Mouse (Mus musculus) liver, postnatal 0 days (tissue): Measurements from ENCODE around the gene Il34.

Source experiments
- CTCF ChIP-seq: sonication (generic); IDR thresholded peaks from 2 replicates; pipeline ENCODE4 v1.5.1; 2016; ENCODE audit warnings: antibody characterized with exemption, low read depth
- EP300 ChIP-seq: IDR thresholded peaks from 2 replicates; pipeline ENCODE4 v1.6.1; 2016; ENCODE audit warnings: antibody characterized with exemption, low read depth, mild to moderate bottlenecking

DNA sequence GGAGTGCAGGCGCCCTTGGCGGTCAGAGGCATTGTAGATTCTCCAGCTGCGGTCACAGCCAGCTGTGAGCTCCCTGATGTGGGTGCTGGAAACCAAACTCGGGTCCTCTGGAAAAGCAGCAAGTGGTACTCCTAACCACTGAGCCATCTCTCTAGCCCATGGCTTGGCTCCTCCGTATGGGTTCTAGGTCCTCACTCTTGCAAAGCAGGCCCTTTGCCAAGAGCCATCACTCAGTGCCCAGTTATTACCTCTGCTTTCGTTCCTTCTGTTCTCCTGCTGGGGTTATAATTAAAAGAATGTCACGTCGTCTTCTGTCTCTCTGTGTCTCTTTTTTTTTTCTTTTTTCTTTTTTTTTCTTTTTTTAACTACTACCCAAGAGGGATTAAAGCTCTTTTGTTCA lies 72.7 kb downstream of the Il34 start:
- TF ChIP-seq CTCF (no peak), EP300 (no peak)
